Mouse (Mus musculus) C2C12 (cell line): ENCODE data around the gene Atp13a1.

ENCODE experiments used
- CEBPB ChIP-seq: IDR thresholded peaks from one replicate; pipeline ENCODE4 v1.6.1; 2011; ENCODE audit warnings: low read depth, mild to moderate bottlenecking, control low read depth, moderate library complexity
- CTCF ChIP-seq: IDR thresholded peaks from one replicate; pipeline ENCODE4 v1.5.1; 2011; ENCODE audit not compliant: control insufficient read depth, insufficient read depth, insufficient read length
- MAX ChIP-seq: IDR thresholded peaks from one replicate; pipeline ENCODE4 v1.6.1; 2011; ENCODE audit warnings: mild to moderate bottlenecking, control low read depth
- MYOD1 ChIP-seq: IDR thresholded peaks from one replicate; pipeline ENCODE4 v1.6.1; 2011; ENCODE audit warnings: low read depth; ENCODE audit not compliant: control insufficient read depth, insufficient read length
- MYOG ChIP-seq: IDR thresholded peaks from one replicate; pipeline ENCODE4 v1.6.1; 2011; ENCODE audit not compliant: control insufficient read depth, insufficient read length; ENCODE audit errors: extremely low read depth
- USF1 ChIP-seq: IDR thresholded peaks from one replicate; pipeline ENCODE4 v1.6.1; 2011; ENCODE audit warnings: low read depth, mild to moderate bottlenecking, control low read depth, moderate library complexity

- TF ChIP-seq CTCF: no peak
- TF ChIP-seq MAX: peak; percentile 74
- TF ChIP-seq MYOG: no peak
- TF ChIP-seq USF1: no peak
- peak; percentile 4 for TF ChIP-seq CEBPB
- peak; percentile 24 for TF ChIP-seq MYOD1
These were observed 58.0 kb downstream of the Atp13a1 start for GRCm38 (mm10) chr8:69848951-69849350.
